Mouse (Mus musculus) erythroblast, embryonic 14.5 days (primary cell): Measurements from ENCODE around the gene Klhdc1.

Source experiments
- GATA1 ChIP-seq: IDR thresholded peaks from 2 replicates; pipeline ENCODE4 v1.6.1; 2012; ENCODE audit warnings: low read length, inconsistent platforms, mixed read lengths
- TAL1 ChIP-seq: IDR thresholded peaks from 3 replicates; pipeline ENCODE4 v1.6.1; 2012; ENCODE audit warnings: low read length, inconsistent platforms, mixed read lengths

GRCm38 (mm10) chr12:69235782-69236181 is 5.2 kb upstream of the Klhdc1 start:
- TF ChIP-seq GATA1 = no peak
- TF ChIP-seq TAL1 = no peak
